Mouse (Mus musculus): ENCODE measurements at regions not wholly inside any gene's neighbourhood (a gene's known extent, or its start where the extent isn't known, plus 50 kb on each side); places are given as distances from the start of the nearest gene placed in this dataset.

DNA sequence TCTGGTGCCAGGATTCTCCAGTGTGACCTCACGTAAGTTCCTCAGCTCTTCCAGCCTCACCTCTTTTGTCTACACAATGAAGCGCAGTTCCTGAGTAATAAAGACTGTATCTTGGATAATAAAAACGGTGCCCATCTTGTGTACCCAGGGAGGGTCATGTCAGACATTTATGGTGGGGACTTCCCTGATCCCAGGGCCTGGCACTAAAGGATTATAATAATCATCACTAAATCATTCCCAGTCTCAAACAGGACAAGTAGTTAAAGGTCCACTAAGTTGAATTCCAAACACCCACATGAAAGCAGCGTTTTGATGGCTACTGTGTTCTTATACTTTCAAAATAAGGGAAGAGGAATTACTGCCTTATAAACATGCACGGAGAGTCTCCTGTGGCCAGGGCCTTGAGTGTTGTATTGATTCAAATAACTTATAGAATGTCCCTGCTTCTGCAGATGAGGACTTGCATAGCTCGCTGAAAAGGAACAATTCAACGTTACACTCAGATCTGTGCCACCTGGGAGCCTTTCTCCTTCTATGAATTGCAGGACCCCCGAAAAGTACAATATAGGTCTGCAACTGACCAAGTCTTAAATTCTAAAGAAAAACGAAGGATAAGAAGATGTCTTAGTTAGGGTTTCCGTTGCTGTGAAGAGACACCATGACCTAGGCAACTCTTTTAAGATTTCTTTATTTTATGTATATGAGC is 53.0 kb upstream of the Cpm start:
- no peak overlapping the region for H3K27ac ChIP-seq (ENCODE audit: insufficient read depth, low read depth)
- in situ Hi-C loops (cut with MboI; ENCODE audit: low pct_ligation_motif_present, low pct_unique_long_range_greater_than_20kb, low sequenced_read_pairs) (no loop called here), dilution Hi-C loops (cut with MboI; ENCODE audit: extremely low pct_ligation_motif_present, extremely low pct_unique_long_range_greater_than_20kb, low sequenced_read_pairs) (no loop called here)
- no peak overlapping the region for H3K9ac ChIP-seq (ENCODE audit: insufficient read depth, low read depth)
- no peak for DNase-seq (ENCODE audit: extremely low read depth)
- H3K4me2 ChIP-seq (ENCODE audit: insufficient read depth, low read depth, poor library complexity, severe bottlenecking) = no peak overlapping the region
- no peak overlapping the region for H3K4me3 ChIP-seq (replicated peaks in 1 of 3; ENCODE audit: low read depth in 2 of 3, low read length in 2 of 3, poor library complexity in 1 of 3)
- H3K9me3 ChIP-seq (replicated peaks; ENCODE audit: low read length) = no peaks in the 10 kb centered on the region
- H3K4me1 ChIP-seq (ENCODE audit: control insufficient read depth in 1 of 2, insufficient read depth in 2 of 2) = 0 out of 4 replicates have a peak, but pooled peaks cover 0 to 7% of the 10 kb centered on the region in 2 experiments
- TF ChIP-seq POLR2A (IDR thresholded peaks at IDR 0.05; ENCODE audit: low read depth, low read length) (no peak), ZNF384 (IDR thresholded peaks at IDR 0.05; ENCODE audit: low read depth, low read length) (no peak), RCOR1 (conservative IDR thresholded peaks at IDR 0.05; ENCODE audit: low read depth, low read length) (no peak), POLR2AphosphoS2 (IDR thresholded peaks at IDR 0.05; ENCODE audit: low read depth, low read length) (no peak), NELFE (IDR thresholded peaks at IDR 0.05; ENCODE audit: low read depth, low read length) (no peak), IRF4 (IDR thresholded peaks at IDR 0.05; ENCODE audit: low read depth, low read length) (no peak), ELF1 (IDR thresholded peaks at IDR 0.05; ENCODE audit: low read depth, low read length) (no peak), KAT2A (IDR thresholded peaks at IDR 0.05; ENCODE audit: insufficient replicate concordance, low read length) (no peak), MXI1 (IDR thresholded peaks at IDR 0.05; ENCODE audit: low read depth, low read length) (no peak), ZC3H11A (IDR thresholded peaks at IDR 0.05; ENCODE audit: low read depth, low read length) (no peak), MEF2A (IDR thresholded peaks at IDR 0.05; ENCODE audit: borderline replicate concordance, low read depth, low read length) (no peak), UBTF (IDR thresholded peaks at IDR 0.05; ENCODE audit: low read depth, low read length) (no peak), E2F4 (IDR thresholded peaks at IDR 0.05; ENCODE audit: insufficient replicate concordance, low read depth, low read length) (no peak), JUN (IDR thresholded peaks at IDR 0.05; ENCODE audit: insufficient read depth, low read depth, low read length) (no peak), MAZ (IDR thresholded peaks at IDR 0.05; ENCODE audit: low read depth, low read length) (no peak)
- no peaks in the 10 kb centered on the region for H3K27me3 ChIP-seq (replicated peaks)
- H3K36me3 ChIP-seq (replicated peaks in 1 of 2; ENCODE audit: control insufficient read depth in 1 of 2, insufficient read depth in 1 of 2, low read length in 1 of 2) = no peaks in the 10 kb centered on the region
- H3K79me2 ChIP-seq (replicated peaks; ENCODE audit: control insufficient read depth, extremely low read depth, insufficient read depth, poor library complexity, severe bottlenecking) = no peaks in the 10 kb centered on the region

DNA sequence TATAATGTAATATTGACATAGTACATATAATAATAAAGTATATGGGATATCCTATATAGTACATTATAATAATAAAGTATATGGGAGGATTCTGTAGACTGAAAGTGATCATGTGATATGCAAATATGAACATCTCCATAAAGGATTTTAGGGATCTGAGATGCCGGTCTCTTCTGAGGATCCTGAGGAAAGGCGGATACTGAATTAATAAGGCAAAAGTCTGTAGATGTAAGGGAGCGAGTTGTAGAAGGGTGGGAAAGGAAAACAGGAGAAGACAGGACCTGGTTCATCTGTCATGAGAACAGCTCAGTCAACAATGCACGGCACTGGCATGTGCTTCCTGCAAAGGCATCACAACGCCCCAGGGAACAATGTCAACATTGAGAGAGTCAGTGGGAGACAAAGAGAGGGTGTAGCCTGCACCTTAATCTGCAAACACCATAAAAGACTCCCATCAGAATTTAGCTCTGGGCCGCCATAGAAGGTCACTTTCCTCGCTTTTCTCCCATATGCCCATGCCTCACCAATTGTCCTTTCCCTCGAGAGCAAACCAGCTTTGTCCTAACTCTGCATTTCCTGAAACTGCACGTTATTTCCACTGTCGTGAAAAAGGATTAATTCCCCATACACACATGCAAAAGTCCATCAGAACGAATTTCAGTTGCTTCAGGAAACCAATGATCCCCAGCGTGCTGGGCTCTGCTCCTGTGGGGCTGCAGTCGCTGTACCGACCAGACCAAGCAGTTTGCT is 53.7 kb upstream of the Cpm start:
- dilution Hi-C loops (cut with MboI; ENCODE audit: extremely low pct_ligation_motif_present, extremely low pct_unique_long_range_greater_than_20kb, low sequenced_read_pairs) = no loop called here
- Histone ChIP-seq H3K4me1 (ENCODE audit: control insufficient read depth in 1 of 2, insufficient read depth in 2 of 2) (peaks cover 0 to 10% of the 10 kb centered on the region in 2 experiments; a peak in 1 of 4 replicates), H3K4me3 (replicated peaks in 1 of 3; ENCODE audit: low read depth in 2 of 3, low read length in 2 of 3, poor library complexity in 1 of 3) (no peak overlapping the region), H3K9me3 (replicated peaks; ENCODE audit: low read length) (no peaks in the 10 kb centered on the region), H3K27ac (ENCODE audit: insufficient read depth, low read depth) (no peak overlapping the region), H3K4me2 (ENCODE audit: insufficient read depth, low read depth, poor library complexity, severe bottlenecking) (no peak overlapping the region), H3K36me3 (replicated peaks in 1 of 2; ENCODE audit: control insufficient read depth in 1 of 2, insufficient read depth in 1 of 2, low read length in 1 of 2) (no peaks in the 10 kb centered on the region), H3K9ac (ENCODE audit: insufficient read depth, low read depth) (no peak overlapping the region), H3K27me3 (replicated peaks) (no peaks in the 10 kb centered on the region), H3K79me2 (replicated peaks; ENCODE audit: control insufficient read depth, extremely low read depth, insufficient read depth, poor library complexity, severe bottlenecking) (no peaks in the 10 kb centered on the region)
- in situ Hi-C loops (cut with MboI; ENCODE audit: low pct_ligation_motif_present, low pct_unique_long_range_greater_than_20kb, low sequenced_read_pairs) = no loop called here
- TF ChIP-seq ELF1 (IDR thresholded peaks at IDR 0.05; ENCODE audit: low read depth, low read length) = no peak
- no peak for TF ChIP-seq USF2 (conservative IDR thresholded peaks at IDR 0.05; ENCODE audit: low read depth, low read length)
- TF ChIP-seq MAFK (IDR thresholded peaks at IDR 0.05; ENCODE audit: insufficient replicate concordance, low read length) = no peak
- no peak for TF ChIP-seq SIN3A (IDR thresholded peaks at IDR 0.05; ENCODE audit: low read length)
- TF ChIP-seq CHD2 (IDR thresholded peaks at IDR 0.05; ENCODE audit: low read length) = no peak
- no peak for TF ChIP-seq ZKSCAN1 (IDR thresholded peaks at IDR 0.05; ENCODE audit: borderline replicate concordance, low read depth, low read length)
- no peak for TF ChIP-seq ETS1 (conservative IDR thresholded peaks at IDR 0.05; ENCODE audit: low read depth, low read length)
- TF ChIP-seq ZC3H11A (IDR thresholded peaks at IDR 0.05; ENCODE audit: low read depth, low read length) = no peak
- no peak for TF ChIP-seq PAX5 (IDR thresholded peaks at IDR 0.05; ENCODE audit: low read length)
- no peak for TF ChIP-seq MEF2A (IDR thresholded peaks at IDR 0.05; ENCODE audit: borderline replicate concordance, low read depth, low read length)
- TF ChIP-seq NRF1 (IDR thresholded peaks at IDR 0.05; ENCODE audit: low read depth, low read length) = no peak
- no peak for TF ChIP-seq IRF4 (IDR thresholded peaks at IDR 0.05; ENCODE audit: low read depth, low read length)
- TF ChIP-seq GABPA (IDR thresholded peaks at IDR 0.05; ENCODE audit: insufficient replicate concordance, low read depth, low read length) = no peak
- TF ChIP-seq MAZ (IDR thresholded peaks at IDR 0.05; ENCODE audit: low read depth, low read length) = no peak
- TF ChIP-seq KAT2A (IDR thresholded peaks at IDR 0.05; ENCODE audit: insufficient replicate concordance, low read length) = no peak
- DNase-seq (ENCODE audit: extremely low read depth) = no peak

Data from CH12.LX (cell line).